Mouse (Mus musculus): ENCODE measurements at regions not wholly inside any gene's neighbourhood (a gene's known extent, or its start where the extent isn't known, plus 50 kb on each side); places are given as distances from the start of the nearest gene placed in this dataset.

- TF ChIP-seq CTCF (IDR thresholded peaks at IDR 0.05; ENCODE audit: low read depth): no peak
- TF ChIP-seq EP300 (IDR thresholded peaks at IDR 0.05; ENCODE audit: low read depth): no peak
These were observed 101.9 kb upstream of the Sdk1 start for GRCm38 (mm10) chr5:141139361-141139912.

All from heart, postnatal 0 days (tissue).